Mouse (Mus musculus) myocyte (in vitro differentiated cells): ENCODE measurements around the gene Tmtc4. TPM values are rescaled to one million over a fixed set of nuclear protein-coding genes. Genes with fewer than 3 reads are reported as not detected.

ENCODE experiments used
- H3K27me3 ChIP-seq: one replicate; pipeline ENCODE4 v1.6.1; 2011; ENCODE audit not compliant: control insufficient read depth, insufficient read depth, insufficient read length
- H3K36me3 ChIP-seq: one replicate; pipeline ENCODE4 v1.6.1; 2011; ENCODE audit not compliant: control insufficient read depth, insufficient read depth
- H3K4me2 ChIP-seq: one replicate; pipeline ENCODE4 v1.6.1; 2011; ENCODE audit warnings: low read depth, control low read depth
- H3K4me3 ChIP-seq: one replicate; pipeline ENCODE4 v1.5.1; 2011; ENCODE audit warnings: mild to moderate bottlenecking, control low read depth, moderate library complexity
- H3K79me2 ChIP-seq: one replicate; pipeline ENCODE4 v1.6.1; 2011; ENCODE audit not compliant: control insufficient read depth, insufficient read depth
- H3ac ChIP-seq: one replicate; pipeline ENCODE4 v1.6.1; 2011; ENCODE audit not compliant: control insufficient read depth, insufficient read length
- CEBPB ChIP-seq: IDR thresholded peaks from 2 replicates; pipeline ENCODE4 v1.6.1; 2011; ENCODE audit warnings: mild to moderate bottlenecking, moderate library complexity; ENCODE audit not compliant: poor library complexity, insufficient read depth, severe bottlenecking
- E2F4 ChIP-seq: IDR thresholded peaks from one replicate; pipeline ENCODE4 v1.6.1; 2011; ENCODE audit warnings: mild to moderate bottlenecking, control low read depth, moderate library complexity; ENCODE audit not compliant: insufficient read depth
- MAX ChIP-seq: IDR thresholded peaks from one replicate; pipeline ENCODE4 v1.6.1; 2011; ENCODE audit warnings: low read depth, mild to moderate bottlenecking, control low read depth
- MYOD1 ChIP-seq, 3 experiments: IDR thresholded peaks; one replicate each; pipeline ENCODE4 v1.6.1; 2011; ENCODE audit warnings: control low read depth in 2 of 3, low read depth in 2 of 3, mild to moderate bottlenecking in 2 of 3, moderate library complexity in 1 of 3; ENCODE audit not compliant: insufficient read length in 2 of 3, control insufficient read depth in 1 of 3
- MYOG ChIP-seq, 3 experiments: IDR thresholded peaks; one replicate each; pipeline ENCODE4 v1.6.1; 2011; ENCODE audit warnings: control low read depth in 2 of 3, low read depth in 2 of 3, mild to moderate bottlenecking in 2 of 3; ENCODE audit not compliant: insufficient read length in 2 of 3, control insufficient read depth in 1 of 3, insufficient read depth in 1 of 3
- POLR2A ChIP-seq: IDR thresholded peaks from one replicate; pipeline ENCODE4 v1.6.1; 2011; ENCODE audit warnings: low read depth, mild to moderate bottlenecking, control low read depth, moderate library complexity; ENCODE audit not compliant: insufficient read length
- POLR2AphosphoS2 ChIP-seq: IDR thresholded peaks from one replicate; pipeline ENCODE4 v1.6.1; 2011; ENCODE audit warnings: low read depth, control low read depth; ENCODE audit not compliant: insufficient read length
- REST ChIP-seq: IDR thresholded peaks from one replicate; pipeline ENCODE4 v1.6.1; 2011; ENCODE audit warnings: mild to moderate bottlenecking, control low read depth, moderate library complexity; ENCODE audit not compliant: insufficient read depth, insufficient read length
- SRF ChIP-seq: IDR thresholded peaks from one replicate; pipeline ENCODE4 v1.6.1; 2011; ENCODE audit warnings: low read depth; ENCODE audit not compliant: control insufficient read depth, insufficient read length
- TCF12 ChIP-seq: IDR thresholded peaks from one replicate; pipeline ENCODE4 v1.6.1; 2011; ENCODE audit warnings: mild to moderate bottlenecking, control low read depth; ENCODE audit not compliant: poor library complexity, insufficient read depth, severe bottlenecking
- TCF3 ChIP-seq: IDR thresholded peaks from one replicate; pipeline ENCODE4 v1.6.1; 2011; ENCODE audit warnings: low read depth, control low read depth; ENCODE audit not compliant: insufficient read length
- USF1 ChIP-seq: IDR thresholded peaks from one replicate; pipeline ENCODE4 v1.6.1; 2011; ENCODE audit warnings: low read depth, mild to moderate bottlenecking, control low read depth, moderate library complexity
- polyA plus RNA-seq: library from polyadenylated mRNA; unstranded; fragments of >200 nt; fragmentation: generic; extraction: Trizol; gene quantifications from one replicate; pipeline ENCODE4 v1.2.1, GENCODE M21; 2012; ENCODE audit warnings: missing spikeins

Tmtc4 gene
- polyA plus RNA-seq, 1 experiment: 8.2 TPM

DNA sequence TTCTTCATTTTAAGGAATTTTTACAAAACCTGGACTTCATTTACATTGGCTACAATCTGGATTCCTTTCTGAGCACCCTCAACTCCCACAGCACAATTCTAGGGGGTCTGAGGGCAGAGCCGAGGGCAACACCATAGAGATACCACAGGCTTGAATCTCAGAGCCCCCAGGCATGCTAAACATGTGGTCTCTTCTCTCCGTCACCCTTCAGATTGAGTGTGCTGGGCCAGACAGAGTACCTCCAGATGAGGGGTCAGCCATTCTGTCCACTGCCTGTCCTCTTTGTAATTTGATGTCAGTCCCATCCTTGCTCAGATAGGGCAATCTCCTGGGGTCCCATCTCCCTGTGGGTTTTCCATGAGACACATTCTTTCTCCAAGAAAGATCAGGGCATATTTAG is 102.1 kb downstream of the Tmtc4 start:
- TF ChIP-seq SRF (no peak), MYOD1 (IDR thresholded peaks at IDR 0.05; ENCODE audit: control insufficient read depth in 1 of 3, insufficient read length in 2 of 3, low read depth in 2 of 3) (no peak), CEBPB (no peak), USF1 (no peak), POLR2A (no peak), REST (no peak), MAX (no peak), TCF12 (no peak)
- Histone ChIP-seq H3ac (no peak overlapping the region), H3K36me3 (no peaks in the 10 kb centered on the region), H3K4me3 (no peak overlapping the region), H3K4me2 (no peak overlapping the region), H3K27me3 (no peaks in the 10 kb centered on the region), H3K79me2 (no peaks in the 10 kb centered on the region)

DNA sequence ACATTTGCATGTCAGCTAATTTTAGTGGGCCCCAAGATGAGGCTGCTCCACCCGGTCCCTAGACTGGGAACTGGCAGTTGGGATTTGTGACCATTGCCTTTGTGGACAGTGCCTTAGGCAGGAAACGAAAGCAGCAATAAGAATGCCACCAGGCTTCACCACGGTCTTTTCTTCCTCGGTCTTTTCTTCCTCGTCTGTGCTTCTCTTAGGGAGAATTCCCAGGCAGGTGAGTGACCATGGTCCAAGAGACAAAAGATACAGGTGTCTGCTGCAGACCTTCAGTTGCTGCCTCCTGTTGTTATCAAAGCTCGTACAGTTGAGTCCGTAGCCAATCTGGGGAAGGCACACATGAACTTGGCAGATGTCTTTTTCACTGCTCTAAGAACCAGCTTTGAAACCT is 103.5 kb downstream of the Tmtc4 start:
- Histone ChIP-seq H3K27me3 (no peaks in the 10 kb centered on the region), H3ac (no peak overlapping the region), H3K79me2 (no peaks in the 10 kb centered on the region), H3K4me3 (no peak overlapping the region), H3K4me2 (no peak overlapping the region), H3K36me3 (no peaks in the 10 kb centered on the region)
- TF ChIP-seq SRF: no peak
- TF ChIP-seq USF1: no peak

GRCm38 (mm10) chr14:122877787-122878186 is 106.0 kb downstream of the Tmtc4 start:
- no peaks in the 10 kb centered on the region for H3K79me2 ChIP-seq
- no peaks in the 10 kb centered on the region for H3K27me3 ChIP-seq

GRCm38 (mm10) chr14:122876723-122877122 is 107.1 kb downstream of the Tmtc4 start:
- Histone ChIP-seq H3K4me3 (no peak overlapping the region), H3ac (no peak overlapping the region), H3K79me2 (no peaks in the 10 kb centered on the region), H3K27me3 (no peaks in the 10 kb centered on the region), H3K4me2 (no peak overlapping the region), H3K36me3 (no peaks in the 10 kb centered on the region)
- no peak for TF ChIP-seq E2F4
- no peak for TF ChIP-seq TCF12
- no peak for TF ChIP-seq REST
- TF ChIP-seq USF1: no peak

More at GRCm38 (mm10) chr14:122877787-122878186, 106.0 kb downstream of the Tmtc4 start:
- TF ChIP-seq POLR2A (no peak), POLR2AphosphoS2 (no peak), MYOD1 (IDR thresholded peaks at IDR 0.05; ENCODE audit: control insufficient read depth in 1 of 3, insufficient read length in 2 of 3, low read depth in 2 of 3) (no peak)
- Histone ChIP-seq H3ac (no peak overlapping the region), H3K36me3 (no peaks in the 10 kb centered on the region), H3K4me2 (no peak overlapping the region), H3K4me3 (no peak overlapping the region)

- H3ac ChIP-seq: no peak overlapping the region
- H3K4me2 ChIP-seq: no peak overlapping the region
- no peak overlapping the region for H3K4me3 ChIP-seq
- TF ChIP-seq MAX: no peak
- TF ChIP-seq MYOG (IDR thresholded peaks at IDR 0.05; ENCODE audit: control insufficient read depth in 1 of 3, insufficient read depth in 1 of 3, insufficient read length in 2 of 3, low read depth in 2 of 3): no peak
- no peak for TF ChIP-seq CEBPB
- TF ChIP-seq REST: no peak
- no peak for TF ChIP-seq E2F4
- TF ChIP-seq POLR2A: no peak
- TF ChIP-seq TCF12: no peak
- TF ChIP-seq POLR2AphosphoS2: no peak
- no peak for TF ChIP-seq SRF
- no peak for TF ChIP-seq USF1
- TF ChIP-seq TCF3: no peak
- no peak for TF ChIP-seq MYOD1 (IDR thresholded peaks at IDR 0.05; ENCODE audit: control insufficient read depth in 1 of 3, insufficient read length in 2 of 3, low read depth in 2 of 3)
- no peaks in the 10 kb centered on the region for H3K79me2 ChIP-seq
- H3K36me3 ChIP-seq: no peaks in the 10 kb centered on the region
- no peaks in the 10 kb centered on the region for H3K27me3 ChIP-seq
Observed at GRCm38 (mm10) chr14:122876163-122876562, 107.7 kb downstream of the Tmtc4 start.

- H3K36me3 ChIP-seq: no peaks in the 10 kb centered on the region
- no peak overlapping the region for H3K4me2 ChIP-seq
- H3K27me3 ChIP-seq: no peaks in the 10 kb centered on the region
- no peak overlapping the region for H3ac ChIP-seq
- no peaks in the 10 kb centered on the region for H3K79me2 ChIP-seq
- H3K4me3 ChIP-seq: no peak overlapping the region
- no peak for TF ChIP-seq POLR2AphosphoS2
- TF ChIP-seq TCF12: no peak
- TF ChIP-seq MYOD1 (IDR thresholded peaks at IDR 0.05; ENCODE audit: control insufficient read depth in 1 of 3, insufficient read length in 2 of 3, low read depth in 2 of 3): no peak
- TF ChIP-seq MYOG (IDR thresholded peaks at IDR 0.05; ENCODE audit: control insufficient read depth in 1 of 3, insufficient read depth in 1 of 3, insufficient read length in 2 of 3, low read depth in 2 of 3): no peak
- TF ChIP-seq POLR2A: no peak
- TF ChIP-seq CEBPB: no peak
- no peak for TF ChIP-seq E2F4
- TF ChIP-seq MAX: no peak
- no peak for TF ChIP-seq SRF
- TF ChIP-seq TCF3: no peak
- TF ChIP-seq REST: no peak
Observed at GRCm38 (mm10) chr14:122875636-122876035, 108.2 kb downstream of the Tmtc4 start.
